Mouse (Mus musculus) hindbrain, embryonic 16.5 days (tissue): ENCODE results near the gene Klk1b21. TPM values are rescaled to one million over a fixed set of nuclear protein-coding genes. Genes with fewer than 3 reads are reported as not detected.
"Not testable (repeated sequence)": the region's sequence is repeated elsewhere in the genome, so short reads cannot be mapped to it uniquely, and the experiment has no call there.

Experiments
- ATAC-seq: fragments of 200-750 bp; cut with Nextera tagmentation; 2 replicates; pipeline ENCODE4 v1.8.0; 2017; ENCODE audit warnings: moderate TSS enrichment, moderate library complexity
- H3K27ac ChIP-seq: fragments of 300-500 bp; sonication (generic); 2 replicates; pipeline ENCODE4 v1.5.1; 2014; ENCODE audit warnings: low read depth, mild to moderate bottlenecking, control low read depth, low read length, moderate library complexity
- H3K27me3 ChIP-seq: fragments of 300-500 bp; sonication (generic); replicated peaks from 2 replicates; pipeline ENCODE4 v1.6.1; 2014; ENCODE audit warnings: low read length; ENCODE audit not compliant: control insufficient read depth, insufficient read depth
- H3K36me3 ChIP-seq: fragments of 300-500 bp; sonication (generic); 2 replicates; pipeline ENCODE4 v1.6.1; 2014; ENCODE audit warnings: mild to moderate bottlenecking, low read length, moderate library complexity, mixed read lengths; ENCODE audit not compliant: control insufficient read depth, insufficient read depth
- H3K4me1 ChIP-seq: fragments of 300-500 bp; sonication (generic); 2 replicates; pipeline ENCODE4 v1.6.1; 2014; ENCODE audit warnings: low read depth, low read length; ENCODE audit not compliant: control insufficient read depth, insufficient read depth
- H3K4me2 ChIP-seq: fragments of 300-500 bp; sonication (generic); 2 replicates; pipeline ENCODE4 v1.6.1; 2014; ENCODE audit warnings: mild to moderate bottlenecking, low read length, control low read depth, moderate library complexity
- H3K4me3 ChIP-seq: fragments of 300-500 bp; sonication (generic); 2 replicates; pipeline ENCODE4 v1.5.1; 2014; ENCODE audit warnings: mild to moderate bottlenecking, low read length, control low read depth, moderate library complexity
- H3K9ac ChIP-seq: fragments of 300-500 bp; sonication (generic); 2 replicates; pipeline ENCODE4 v1.6.1; 2014; ENCODE audit warnings: low read depth, mild to moderate bottlenecking, control low read depth, low read length, moderate library complexity
- H3K9me3 ChIP-seq: fragments of 300-500 bp; sonication (generic); 2 replicates; pipeline ENCODE4 v1.6.1; 2014; ENCODE audit warnings: mild to moderate bottlenecking, low read length, moderate library complexity; ENCODE audit not compliant: control insufficient read depth
- WGBS: fragments of 180-500 bp; shearing (Covaris S2); extraction: QIAGEN DNeasy Blood & Tissue Kit; methylation state at CpG from one replicate; pipeline ENCODE4 v1.1.7; 2014; 5-methylcytosine and 5-hydroxymethylcytosine counted together
- polyA plus RNA-seq: library from polyadenylated mRNA; unstranded; fragments of >200 nt; fragmentation: Nextera tagmentation; extraction: Ambion mirVana; gene quantifications from 2 replicates; pipeline ENCODE4 v1.2.1, GENCODE M21; 2015

The Klk1b21 gene
- polyA plus RNA-seq, result not detected in 2 replicates

GRCm38 (mm10) chr7:44102028-44102427 lies at the start of gene Klk1b21:
Klk1b21 (plus strand) TSS chr7:44102328.
- not testable (repeated sequence) for H3K36me3 ChIP-seq, H3K4me3 ChIP-seq, H3K4me1 ChIP-seq, H3K9ac ChIP-seq, H3K4me2 ChIP-seq, ATAC-seq, H3K27me3 ChIP-seq, H3K27ac ChIP-seq, H3K9me3 ChIP-seq
- WGBS, result 81% methylated on average over 3 of the region's 3 CpGs

- ATAC-seq, result no peak
- WGBS, result 88% methylated on average over 2 of the region's 2 CpGs
Measured at GRCm38 (mm10) chr7:44072117-44072516, 30.0 kb upstream of the Klk1b21 start.

DNA sequence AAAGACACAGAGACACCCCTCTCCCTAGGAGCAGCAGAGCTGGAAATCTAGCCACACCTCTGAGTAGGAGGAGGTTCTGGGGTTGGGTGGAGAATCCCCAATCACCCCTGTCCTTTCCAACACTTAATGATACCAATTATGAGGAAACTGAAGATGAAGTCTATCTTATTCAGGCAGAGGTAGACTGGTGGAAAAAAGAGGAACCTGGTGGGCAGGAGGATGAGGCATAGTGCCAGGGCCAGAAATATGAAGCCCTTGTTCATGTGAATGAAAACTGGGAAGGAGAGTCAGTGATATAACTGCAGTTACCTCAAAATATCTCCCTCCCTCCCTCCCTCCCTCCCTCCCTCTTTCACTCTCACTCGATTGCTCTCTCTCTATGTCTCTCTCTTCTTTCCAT lies 24.4 kb upstream of the Klk1b21 start:
- H3K4me1 ChIP-seq, result no peaks in the 10 kb centered on the region
- H3K36me3 ChIP-seq, result no peaks in the 10 kb centered on the region
- H3K9ac ChIP-seq, result no peak overlapping the region
- no peaks in the 10 kb centered on the region for H3K27me3 ChIP-seq
- no peaks in the 10 kb centered on the region for H3K9me3 ChIP-seq
- H3K4me3 ChIP-seq, result no peak overlapping the region
- H3K27ac ChIP-seq, result no peak overlapping the region
- ATAC-seq, result no peak
- 89% methylated on average over 1 of the region's 1 CpGs for WGBS
- no peak overlapping the region for H3K4me2 ChIP-seq

More at GRCm38 (mm10) chr7:44072117-44072516, 30.0 kb upstream of the Klk1b21 start:
- Histone ChIP-seq H3K27ac (no peak overlapping the region), H3K9ac (no peak overlapping the region), H3K4me2 (no peak overlapping the region), H3K36me3 (no peaks in the 10 kb centered on the region), H3K4me1 (no peaks in the 10 kb centered on the region), H3K9me3 (no peaks in the 10 kb centered on the region), H3K4me3 (no peak overlapping the region), H3K27me3 (no peaks in the 10 kb centered on the region)

DNA sequence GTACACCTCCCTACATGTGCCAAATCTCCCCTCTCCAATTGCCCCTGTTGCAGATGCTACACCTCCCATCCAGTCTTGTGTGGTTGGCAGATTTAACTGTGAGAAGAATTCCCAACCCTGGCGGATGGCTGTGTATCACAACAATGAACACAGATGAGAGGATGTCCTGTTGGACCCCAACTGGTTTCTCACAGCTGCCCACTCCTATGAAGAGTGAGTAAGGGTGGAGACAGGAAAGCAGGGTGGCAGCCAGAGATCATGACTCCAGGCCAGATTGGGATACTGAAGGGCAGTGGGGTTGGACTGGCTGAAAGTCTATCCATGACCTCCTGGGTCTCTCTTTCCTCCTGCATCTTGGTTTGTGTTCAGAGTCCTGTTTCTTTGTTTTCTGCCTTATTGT lies 6.0 kb upstream of the Klk1b21 start:
- no peak overlapping the region for H3K9ac ChIP-seq
- H3K4me3 ChIP-seq, result no peak overlapping the region
- H3K27me3 ChIP-seq, result no peaks in the 10 kb centered on the region
- no peaks in the 10 kb centered on the region for H3K36me3 ChIP-seq
- no peak overlapping the region for H3K27ac ChIP-seq
- no peak for ATAC-seq
- no peak overlapping the region for H3K4me2 ChIP-seq
- WGBS, result 85% methylated on average over 1 of the region's 1 CpGs
- H3K4me1 ChIP-seq, result no peaks in the 10 kb centered on the region
- no peaks in the 10 kb centered on the region for H3K9me3 ChIP-seq

GRCm38 (mm10) chr7:44112373-44112772 lies 10.2 kb downstream of the Klk1b21 start, which contains the start of gene Klk1b22:
Klk1b22 (plus strand) TSS chr7:44112673.
- no peak within 1 kb of the TSS for H3K9ac ChIP-seq
- H3K27ac ChIP-seq, result no peak within 1 kb of the TSS
- no peaks in the 10 kb centered on the region for H3K27me3 ChIP-seq
- WGBS, result 68% methylated on average over 4 of the region's 4 CpGs
- H3K4me1 ChIP-seq, result no peaks in the 10 kb centered on the region
- H3K9me3 ChIP-seq, result no peaks in the 10 kb centered on the region
- H3K4me2 ChIP-seq, result no peak within 1 kb of the TSS
- no peak within 1 kb of the TSS for H3K4me3 ChIP-seq
- no peaks in the 10 kb centered on the region for H3K36me3 ChIP-seq
- no peak for ATAC-seq

DNA sequence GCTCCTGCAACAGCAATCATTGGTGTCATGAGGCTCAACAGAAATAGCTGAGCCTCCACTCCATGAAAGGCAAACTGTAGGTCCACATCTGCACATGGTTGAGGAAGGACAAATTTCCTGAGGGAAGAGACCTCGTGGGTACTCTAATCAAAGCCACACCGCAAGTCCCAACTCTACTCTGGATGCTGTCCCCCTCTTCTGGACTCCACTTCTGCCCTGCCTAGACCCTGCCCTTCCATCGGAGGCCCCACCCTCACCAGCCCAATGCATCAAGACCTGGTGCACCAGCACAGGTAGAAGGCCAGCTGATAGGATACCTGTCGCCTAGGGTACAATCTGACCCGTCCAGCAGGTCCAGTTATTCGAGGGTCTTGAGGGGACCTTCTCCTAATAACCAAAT lies 21.3 kb downstream of the Klk1b21 start:
- Histone ChIP-seq H3K4me3 (no peak overlapping the region), H3K4me1 (no peaks in the 10 kb centered on the region), H3K4me2 (no peak overlapping the region), H3K36me3 (no peaks in the 10 kb centered on the region), H3K27ac (no peak overlapping the region), H3K9me3 (no peaks in the 10 kb centered on the region), H3K9ac (no peak overlapping the region), H3K27me3 (no peaks in the 10 kb centered on the region)
- no peak for ATAC-seq
- 89% methylated on average over 6 of the region's 6 CpGs for WGBS

DNA sequence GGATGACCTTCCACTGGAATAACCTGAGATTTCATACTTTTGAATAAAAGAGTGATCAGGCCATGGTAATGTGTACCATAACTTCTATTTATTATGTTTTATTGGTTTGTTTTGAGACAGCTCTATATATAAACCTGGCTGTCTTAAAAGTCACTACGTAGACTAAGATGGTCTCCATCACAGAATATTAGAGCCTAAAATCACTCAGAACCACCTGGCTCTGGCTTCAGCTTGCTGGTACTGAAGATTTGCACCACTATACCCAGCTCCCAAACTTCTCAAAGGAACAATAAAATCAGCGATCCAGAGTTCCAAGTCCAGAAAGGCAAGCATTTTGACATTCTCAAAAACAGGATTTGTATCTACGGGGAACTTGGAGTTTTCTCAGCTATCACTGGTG lies 34.3 kb downstream of the Klk1b21 start, which contains the start of gene Klk1b16:
TSS of gene Klk1b16 (plus strand) at position 301 of the 400 bp plus-strand sequence.
- no peak within 1 kb of the TSS for H3K27ac ChIP-seq
- H3K4me3 ChIP-seq, result no peak within 1 kb of the TSS
- ATAC-seq, result no peak
- 93% methylated on average over 3 of the region's 3 CpGs for WGBS
- no peak within 1 kb of the TSS for H3K9ac ChIP-seq
- H3K9me3 ChIP-seq, result no peaks in the 10 kb centered on the region
- no peaks in the 10 kb centered on the region for H3K27me3 ChIP-seq
- H3K36me3 ChIP-seq, result no peaks in the 10 kb centered on the region
- no peak within 1 kb of the TSS for H3K4me2 ChIP-seq
- H3K4me1 ChIP-seq, result no peaks in the 10 kb centered on the region

Other genes with a start within 250 kb of the Klk1b21 start
- 4.4 and 4.5 TPM in 2 replicates for gene Klk4, start 221.2 kb upstream of the Klk1b21 start, polyA plus RNA-seq
- gene Klk15, start 168.6 kb upstream of the Klk1b21 start, polyA plus RNA-seq, result not detected in 2 replicates
- not detected in 2 replicates for gene Klk1b8, start 151.7 kb upstream of the Klk1b21 start, polyA plus RNA-seq
- not detected in 2 replicates for gene Klk1b1, start 135.6 kb upstream of the Klk1b21 start, polyA plus RNA-seq
- gene Klk1b9, start 126.3 kb upstream of the Klk1b21 start, polyA plus RNA-seq, result not detected in 2 replicates
- gene Klk1b11, start 106.5 kb upstream of the Klk1b21 start, polyA plus RNA-seq, result not detected in 2 replicates
- not detected in 2 replicates for gene Klk1b26, start 90.2 kb upstream of the Klk1b21 start, polyA plus RNA-seq
- gene Klk1b27, start 50.0 kb upstream of the Klk1b21 start, polyA plus RNA-seq, result 0.24 TPM in 1 of 2 replicates, not detected in the other
- gene Klk1b22, start 10.3 kb downstream of the Klk1b21 start, polyA plus RNA-seq, result not detected in 2 replicates
- not detected in 2 replicates for gene Klk1b16, start 34.4 kb downstream of the Klk1b21 start, polyA plus RNA-seq
- gene Klk1b24, start 85.9 kb downstream of the Klk1b21 start, polyA plus RNA-seq, result not detected in 2 replicates
- gene Klk1b3, start 95.9 kb downstream of the Klk1b21 start, polyA plus RNA-seq, result not detected in 2 replicates
- gene Klk1b4, start 105.1 kb downstream of the Klk1b21 start, polyA plus RNA-seq, result not detected in 2 replicates
- not detected in 2 replicates for gene Klk1b5, start 113.6 kb downstream of the Klk1b21 start, polyA plus RNA-seq
- gene Klk1, start 123.0 kb downstream of the Klk1b21 start, polyA plus RNA-seq, result not detected in 2 replicates
- gene Gm36864, start 133.8 kb downstream of the Klk1b21 start, polyA plus RNA-seq, result 0.15 TPM in 1 of 2 replicates, not detected in the other
- gene 1700028J19Rik, start 144.4 kb downstream of the Klk1b21 start, polyA plus RNA-seq, result 0.67 and 1.7 TPM in 2 replicates
- gene 2410002F23Rik, start 144.4 kb downstream of the Klk1b21 start, polyA plus RNA-seq, result 216 and 218 TPM in 2 replicates
- 0.12 TPM in 1 of 2 replicates, not detected in the other for gene Acp4, start 155.1 kb downstream of the Klk1b21 start, polyA plus RNA-seq
- not detected in 2 replicates for gene Gm15517, start 159.1 kb downstream of the Klk1b21 start, polyA plus RNA-seq
- gene Clec11a, start 204.6 kb downstream of the Klk1b21 start, polyA plus RNA-seq, result 3.5 and 3.6 TPM in 2 replicates
- 33.1 and 33.6 TPM in 2 replicates for gene Shank1, start 207.9 kb downstream of the Klk1b21 start, polyA plus RNA-seq